Mouse (Mus musculus) cerebellum, adult 2 months (tissue): ENCODE data around the gene Bfsp1.

Source experiments
- CTCF ChIP-seq: fragments of 200-500 bp; IDR thresholded peaks from 2 replicates; pipeline ENCODE4 v1.5.1; 2011; ENCODE audit warnings: low read depth, mild to moderate bottlenecking, control low read depth, low read length, moderate library complexity, borderline replicate concordance; ENCODE audit not compliant: insufficient read depth
- POLR2A ChIP-seq: fragments of 200-500 bp; IDR thresholded peaks from 2 replicates; pipeline ENCODE4 v1.6.1; 2011; ENCODE audit warnings: low read length, control low read depth, borderline replicate concordance; ENCODE audit not compliant: insufficient read depth

- TF ChIP-seq POLR2A (no peak), CTCF (no peak)
These were observed 1.6 kb upstream of the Bfsp1 start for GRCm38 (mm10) chr2:143864600-143864999.
